Mouse (Mus musculus): ENCODE data around the gene Macrod1.

The Macrod1 gene

GRCm38 (mm10) chr19:7235461-7235860 is 178.9 kb downstream of the Macrod1 start:
- peak; percentile 67 for DNase-seq (ENCODE audit: low read depth, low spot score)

GRCm38 (mm10) chr19:7236011-7236410 is 179.4 kb downstream of the Macrod1 start:
- no peak for DNase-seq (ENCODE audit: low read depth, low spot score)

GRCm38 (mm10) chr19:7236742-7237141 is 180.1 kb downstream of the Macrod1 start:
- no peak for DNase-seq (ENCODE audit: low read depth, low spot score)

- DNase-seq (ENCODE audit: low read depth, low spot score) = no peak
Observed at GRCm38 (mm10) chr19:7239574-7239973, 183.0 kb downstream of the Macrod1 start.

GRCm38 (mm10) chr19:7240291-7240690 is 183.7 kb downstream of the Macrod1 start:
- DNase-seq (ENCODE audit: low read depth, low spot score) = no peak

GRCm38 (mm10) chr19:7240782-7241690 is 184.4 kb downstream of the Macrod1 start, which contains the start of gene Naa40:
Gene Naa40, minus strand, starts transcription at chr19:7241183.
- peak; percentile 98 for DNase-seq (ENCODE audit: low read depth, low spot score)

GRCm38 (mm10) chr19:7246021-7246420 is 189.4 kb downstream of the Macrod1 start:
- DNase-seq (ENCODE audit: low read depth, low spot score) = peak; percentile 94

All from ZHBTc4 (cell line).